ENCODE assay signal across 10 mouse cellular contexts in the genomic region with DNA sequence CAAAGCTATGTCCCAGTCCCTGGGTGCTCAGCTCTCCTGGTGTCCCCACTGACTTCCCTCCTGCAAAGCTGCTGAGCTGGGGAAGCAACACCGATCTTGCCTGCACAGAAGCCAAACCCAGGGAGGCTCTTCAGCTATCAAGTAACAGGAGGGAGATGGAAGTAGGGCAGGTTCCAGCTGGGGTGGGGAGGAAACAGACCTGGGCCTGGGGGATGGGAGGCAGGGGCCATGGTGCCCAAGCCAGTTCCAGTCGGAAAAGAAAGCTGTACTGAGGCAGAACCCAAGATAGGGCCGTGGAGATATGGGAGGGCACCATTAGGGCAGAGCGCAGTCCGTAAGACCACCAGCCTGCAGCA. TPM values are rescaled to one million over a fixed set of nuclear protein-coding genes. Genes with fewer than 3 reads are reported as not detected.
A peak's percentile ranks its signal among the peaks of the same experiment; 100 is the strongest.
DNase-seq lines count a peak whose midpoint lies in the region; ATAC-seq and TF ChIP-seq lines count a peak whose summit lies in the region.
"Had no signal": no experiment of that assay in that cellular context is flagged by ENCODE, and none has a peak within 500 bp of the region (broad histone marks: within the 10 kb centered on the region; RNA-seq: fewer than 3 reads in every experiment).

No protein-coding gene starts in this region.

- TF ChIP-seq CTCF in lung, postnatal 0 days (IDR thresholded peaks at IDR 0.05) = no peak
- TF ChIP-seq CTCF in stomach, postnatal 0 days (IDR thresholded peaks at IDR 0.05; ENCODE audit: low read depth) = no peak

- H3K27me3 ChIP-seq in lung, postnatal 0 days (replicated peaks; ENCODE audit: insufficient read depth, low read length) = no peaks in the 10 kb centered on the region
- H3K27me3 ChIP-seq in limb, embryonic 15.5 days = no peaks in the 10 kb centered on the region
- H3K27me3 ChIP-seq in stomach, postnatal 0 days (ENCODE audit: control insufficient read depth, insufficient read depth, low read length) = no peaks in the 10 kb centered on the region

- peaks cover 40% of the 10 kb centered on the region; the same call in 1 of the 2 replicates for H3K4me1 ChIP-seq in lung, postnatal 0 days (ENCODE audit: insufficient read depth, low read depth, low read length)
- H3K4me1 ChIP-seq in limb, embryonic 15.5 days = peaks cover 71% of the 10 kb centered on the region
- H3K4me1 ChIP-seq in stomach, postnatal 0 days (replicated peaks; ENCODE audit: control insufficient read depth, insufficient read depth) = peaks cover 5% of the 10 kb centered on the region; the same call in 1 of the 2 replicates

- no peak overlapping the region for H3K9ac ChIP-seq in lung, postnatal 0 days (replicated peaks; ENCODE audit: low read depth)
- H3K9ac ChIP-seq in limb, embryonic 15.5 days = 0 out of 2 replicates have a peak overlapping the region, but pooled peaks have one; percentile 26
- peak overlapping the region; percentile 50; the same call in 1 of the 2 replicates for H3K9ac ChIP-seq in stomach, postnatal 0 days (ENCODE audit: low read length)

- 67% methylated on average over 5 of the region's 5 CpGs for WGBS in lung, postnatal 0 days
- WGBS in limb, embryonic 15.5 days = 73% methylated on average over 5 of the region's 5 CpGs
- WGBS in stomach, postnatal 0 days = 55% methylated on average over 5 of the region's 5 CpGs

- peak; percentile 41 for DNase-seq in cerebellum, adult 9-10 months
- no peak for DNase-seq in lung, postnatal 0 days (ENCODE audit: low spot score)
- DNase-seq in lung, postnatal 10 days = no peak
- no peak for DNase-seq in stomach, postnatal 0 days (ENCODE audit: low spot score)
- no peak for DNase-seq in thymus, adult 18-20 months

- peak overlapping the region; percentile 73 for H3K4me2 ChIP-seq in lung, postnatal 0 days (replicated peaks; ENCODE audit: low read depth, low read length)
- 0 out of 2 replicates have a peak overlapping the region, but pooled peaks have one; percentile 12 for H3K4me2 ChIP-seq in limb, embryonic 15.5 days
- H3K4me2 ChIP-seq in stomach, postnatal 0 days (replicated peaks; ENCODE audit: low read depth) = peak overlapping the region; percentile 78

- H3K27ac ChIP-seq in lung, postnatal 0 days (ENCODE audit: low read length) = peak overlapping the region; percentile 43; the same call in 1 of the 2 replicates
- no peak overlapping the region for H3K27ac ChIP-seq in limb, embryonic 15.5 days
- H3K27ac ChIP-seq in stomach, postnatal 0 days (replicated peaks) = no peak overlapping the region

- no peak for ATAC-seq in cerebellum, adult (ENCODE audit: insufficient number of reproducible peaks, low FRiP score, low TSS enrichment)
- no peak for ATAC-seq in lung, postnatal 0 days
- ATAC-seq in limb, embryonic 15.5 days (ENCODE audit: insufficient number of reproducible peaks, low FRiP score, low TSS enrichment, low read depth) = no peak
- ATAC-seq in stomach, postnatal 0 days (ENCODE audit: low FRiP score, low TSS enrichment) = no peak
- ATAC-seq in CD4-positive, CD25-positive, alpha-beta regulatory T cell, adult 4 months = no peak

- peak overlapping the region; percentile 8; the same call in 1 of the 2 replicates for H3K4me3 ChIP-seq in lung, postnatal 0 days (ENCODE audit: low read depth, low read length)
- no peak overlapping the region for H3K4me3 ChIP-seq in limb, embryonic 15.5 days
- no peak overlapping the region; the same call in 1 of the 2 replicates for H3K4me3 ChIP-seq in stomach, postnatal 0 days (ENCODE audit: low read depth, low read length)

- peaks cover 9% of the 10 kb centered on the region; the same call in 1 of the 2 replicates for H3K36me3 ChIP-seq in lung, postnatal 0 days (ENCODE audit: insufficient read depth, low read length)
- peaks cover 56% of the 10 kb centered on the region for H3K36me3 ChIP-seq in limb, embryonic 15.5 days
- H3K36me3 ChIP-seq in stomach, postnatal 0 days (ENCODE audit: control insufficient read depth, insufficient read depth, low read length) = peaks cover 15% of the 10 kb centered on the region

- TF ChIP-seq EP300 in lung, postnatal 0 days (IDR thresholded peaks at IDR 0.05) = no peak
- no peak for TF ChIP-seq EP300 in stomach, postnatal 0 days (optimal IDR thresholded peaks at IDR 0.05)

- no peaks in the 10 kb centered on the region for H3K9me3 ChIP-seq in lung, postnatal 0 days (ENCODE audit: low read length)
- H3K9me3 ChIP-seq in limb, embryonic 15.5 days = no peaks in the 10 kb centered on the region
- H3K9me3 ChIP-seq in stomach, postnatal 0 days (ENCODE audit: control insufficient read depth, low read length) = no peaks in the 10 kb centered on the region

RNA-seq across cellular contexts. Expression of a gene that starts 3.2 kb away (rescaled TPM):
- 68.0 and 75.1 TPM in 2 replicates for polyA plus RNA-seq in lung, postnatal 0 days (2015; fragmentation: Nextera tagmentation; extraction: Ambion mirVana)
- polyA plus RNA-seq in limb, embryonic 15.5 days (2015; fragmentation: Nextera tagmentation; extraction: Ambion mirVana) = 74.5 and 78.3 TPM in 2 replicates
- 51.0 and 53.4 TPM in 2 replicates for polyA plus RNA-seq in stomach, postnatal 0 days (2015; fragmentation: Nextera tagmentation; extraction: Ambion mirVana)
- 10 to 100 TPM; 16.8 to 16.9 TPM for polyA plus RNA-seq in CD4-positive, CD25-positive, alpha-beta regulatory T cell, adult 4 months (2017; shearing (Covaris generic))

RNA-seq across cellular contexts. Expression of a gene that starts 9.9 kb away (rescaled TPM):
- polyA plus RNA-seq in lung, postnatal 0 days (2015; fragmentation: Nextera tagmentation; extraction: Ambion mirVana) = 0.14 TPM in 1 of 2 replicates, not detected in the other
- polyA plus RNA-seq in limb, embryonic 15.5 days (2015; fragmentation: Nextera tagmentation; extraction: Ambion mirVana) = 0.09 TPM in 1 of 2 replicates, not detected in the other
- polyA plus RNA-seq in stomach, postnatal 0 days (2015; fragmentation: Nextera tagmentation; extraction: Ambion mirVana) = 0.11 TPM in 1 of 2 replicates, not detected in the other
- polyA plus RNA-seq in CD4-positive, CD25-positive, alpha-beta regulatory T cell, adult 4 months (2017; shearing (Covaris generic)) = under 1 TPM in 1 of 2 experiments, not detected in 1; 0.78 TPM
- polyA plus RNA-seq: brain, embryonic 14.5 days; C2C12 had no signal

RNA-seq across cellular contexts. Expression of a gene that starts 15.3 kb away (rescaled TPM):
- 79.6 and 82.3 TPM in 2 replicates for polyA plus RNA-seq in lung, postnatal 0 days (2015; fragmentation: Nextera tagmentation; extraction: Ambion mirVana)
- polyA plus RNA-seq in limb, embryonic 15.5 days (2015; fragmentation: Nextera tagmentation; extraction: Ambion mirVana) = 70.5 and 73.3 TPM in 2 replicates
- 70.7 and 72.2 TPM in 2 replicates for polyA plus RNA-seq in stomach, postnatal 0 days (2015; fragmentation: Nextera tagmentation; extraction: Ambion mirVana)
- polyA plus RNA-seq in CD4-positive, CD25-positive, alpha-beta regulatory T cell, adult 4 months (2017; shearing (Covaris generic)) = 100 to 1,000 TPM; 118 to 144 TPM

RNA-seq across cellular contexts. Expression of a gene that starts 17.5 kb away (rescaled TPM):
- polyA plus RNA-seq in lung, postnatal 0 days (2015; fragmentation: Nextera tagmentation; extraction: Ambion mirVana) = 0.35 TPM in 1 of 2 replicates, not detected in the other
- 0.90 and 1.2 TPM in 2 replicates for polyA plus RNA-seq in limb, embryonic 15.5 days (2015; fragmentation: Nextera tagmentation; extraction: Ambion mirVana)
- polyA plus RNA-seq in stomach, postnatal 0 days (2015; fragmentation: Nextera tagmentation; extraction: Ambion mirVana) = not detected in 2 replicates
- not detected for polyA plus RNA-seq in CD4-positive, CD25-positive, alpha-beta regulatory T cell, adult 4 months (2017; shearing (Covaris generic))
- polyA plus RNA-seq: brain, embryonic 14.5 days had no signal

RNA-seq across cellular contexts. Expression of a gene that starts 17.5 kb away (rescaled TPM):
- 24.9 and 31.5 TPM in 2 replicates for polyA plus RNA-seq in lung, postnatal 0 days (2015; fragmentation: Nextera tagmentation; extraction: Ambion mirVana)
- 127 and 146 TPM in 2 replicates for polyA plus RNA-seq in limb, embryonic 15.5 days (2015; fragmentation: Nextera tagmentation; extraction: Ambion mirVana)
- 7.3 and 8.7 TPM in 2 replicates for polyA plus RNA-seq in stomach, postnatal 0 days (2015; fragmentation: Nextera tagmentation; extraction: Ambion mirVana)
- polyA plus RNA-seq in CD4-positive, CD25-positive, alpha-beta regulatory T cell, adult 4 months (2017; shearing (Covaris generic)) = under 1 TPM in 1 of 2 experiments, not detected in 1; 0.52 TPM

Comparison
In these comparisons a context has a peak if more than half of its experiments do, and no peak if none do; other contexts are left out.
1. H3K4me2 ChIP-seq: peak in every context shown above with its lines; median percentile 78 in stomach, postnatal 0 days; 73 in lung, postnatal 0 days; 12 in limb, embryonic 15.5 days.